Mouse (Mus musculus) megakaryocyte, embryonic 14.5 days (primary cell): Measurements from ENCODE around the gene Gm2663.

Experiments used
- FLI1 ChIP-seq: IDR thresholded peaks from 2 replicates; pipeline ENCODE4 v1.6.1; 2012; ENCODE audit warnings: low read length, inconsistent platforms, mixed read lengths
- GATA1 ChIP-seq: IDR thresholded peaks from 3 replicates; pipeline ENCODE4 v1.6.1; 2012; ENCODE audit warnings: mixed read lengths, low read length, inconsistent platforms, borderline replicate concordance

DNA sequence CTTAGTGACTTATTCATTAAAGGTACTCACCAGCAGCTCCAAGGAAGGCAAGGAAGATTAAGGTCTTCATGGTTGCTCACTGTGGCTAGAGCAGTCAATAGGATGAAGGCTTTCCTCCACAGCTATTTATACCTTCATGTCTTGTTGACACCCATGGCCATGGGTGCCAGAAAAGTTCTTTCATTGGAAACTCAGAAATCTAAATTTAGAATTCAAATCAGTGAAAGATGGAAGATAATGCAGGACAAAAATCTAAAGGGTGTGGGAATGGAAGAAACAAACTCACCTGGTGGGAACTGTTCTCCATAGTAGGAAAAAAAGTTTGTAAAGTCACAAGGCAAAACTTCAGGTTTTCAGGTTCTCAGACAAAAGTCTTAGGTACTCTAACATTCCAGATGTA lies 36.1 kb upstream of the Gm2663 start, which contains the start of gene 2210010C04Rik:
- TF ChIP-seq GATA1: no peak
- no peak for TF ChIP-seq FLI1
